Mouse (Mus musculus) kidney, postnatal 14 days (tissue): ENCODE data around the gene Kcnq5.
"Not testable (repeated sequence)": the region's sequence is repeated elsewhere in the genome, so short reads cannot be mapped to it uniquely, and the experiment has no call there.

Source experiments
- DNase-seq: peaks from one replicate; pipeline ENCODE4 v3.0.0; 2022; ENCODE audit warnings: mixed read lengths

Kcnq5 gene

DNA sequence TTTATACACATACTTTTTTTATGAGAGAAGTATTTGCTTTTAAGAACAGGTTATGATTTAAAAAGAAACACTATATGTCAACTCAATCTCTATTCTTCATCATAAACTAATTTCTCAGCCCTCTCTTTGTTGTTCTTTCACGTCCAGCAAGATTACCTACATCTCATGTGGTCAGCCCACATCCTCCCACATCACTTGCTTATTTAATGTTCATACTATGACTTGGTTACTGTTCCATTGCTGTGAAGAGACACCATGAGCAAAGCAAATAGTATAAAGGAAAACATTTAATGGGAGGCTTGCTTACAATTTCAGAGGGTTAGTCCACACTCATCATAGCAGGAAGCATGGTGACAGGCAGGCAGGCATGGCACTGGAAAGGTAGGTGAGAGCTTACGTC is 124.4 kb downstream of the Kcnq5 start:
- no peak for DNase-seq

DNA sequence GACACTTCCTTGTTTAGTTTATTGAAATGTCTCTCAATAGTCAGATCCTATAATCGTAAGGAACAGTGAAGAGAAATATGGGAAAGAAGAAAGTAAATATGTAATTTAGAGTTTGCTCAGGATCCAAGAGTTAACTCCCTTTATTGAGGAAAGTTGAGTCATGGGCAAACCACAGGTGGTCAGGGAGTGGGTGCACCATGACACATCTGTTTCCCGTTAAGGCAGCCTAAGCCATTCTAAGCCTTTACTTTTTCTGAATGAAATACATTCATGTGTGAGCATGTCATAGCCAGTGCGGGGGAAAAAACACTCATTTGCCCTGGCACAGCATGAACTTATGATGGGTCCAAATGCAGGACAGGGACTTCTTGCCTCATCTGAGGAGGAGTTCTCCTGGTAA is 125.4 kb downstream of the Kcnq5 start:
- no peak for DNase-seq

DNA sequence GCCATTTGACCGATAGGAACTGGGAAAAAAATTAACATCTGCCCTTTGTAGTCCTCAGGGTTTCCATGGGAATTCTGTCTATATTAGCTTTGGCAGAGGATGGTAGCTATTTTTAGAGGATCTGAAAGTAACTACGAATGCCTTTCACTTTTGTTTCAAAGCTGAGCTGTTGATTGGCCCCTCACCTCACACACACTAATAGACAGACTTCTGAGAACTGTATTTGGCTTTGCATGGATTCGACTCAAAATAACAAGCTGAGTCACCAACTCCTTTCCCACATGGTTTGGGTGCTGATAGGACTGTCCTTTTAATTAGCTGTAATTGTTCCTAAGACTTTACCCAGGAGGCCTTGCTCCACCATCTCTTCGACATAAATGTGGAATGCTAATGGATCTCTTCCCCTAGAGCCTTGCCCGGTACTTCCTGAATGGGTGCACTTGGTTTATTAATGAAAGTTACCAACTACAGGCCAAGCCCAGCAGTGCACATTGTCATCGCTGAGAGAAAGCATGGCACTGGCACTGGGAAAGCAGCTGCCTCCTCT is 131.8 kb downstream of the Kcnq5 start:
- no peak for DNase-seq

DNA sequence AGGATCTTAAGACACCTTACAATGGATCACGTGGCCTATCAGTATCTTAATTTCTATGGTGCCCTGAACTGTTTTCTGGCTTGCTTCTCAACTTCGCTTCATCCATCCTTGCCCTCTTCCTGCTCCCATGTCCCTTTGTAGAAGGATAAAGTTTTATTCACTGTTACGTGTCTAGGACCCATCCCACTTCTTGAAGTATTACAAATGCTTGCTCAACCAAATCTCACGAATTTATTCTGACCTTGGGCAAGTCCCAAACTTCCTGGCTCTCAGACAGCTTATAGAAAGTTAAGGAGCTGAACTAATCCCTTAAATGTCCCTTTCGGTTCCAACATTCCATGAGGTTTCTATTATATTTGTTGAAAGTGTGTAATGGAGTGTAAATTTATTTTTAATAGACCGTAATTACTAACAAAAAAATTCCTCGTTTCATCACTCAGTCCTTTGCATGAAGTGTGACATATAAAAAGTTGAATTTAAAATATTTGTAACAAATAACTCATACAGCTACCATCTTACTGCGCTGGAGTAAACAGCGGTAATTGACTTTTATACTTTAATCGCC is 141.6 kb downstream of the Kcnq5 start:
- DNase-seq = no peak

DNA sequence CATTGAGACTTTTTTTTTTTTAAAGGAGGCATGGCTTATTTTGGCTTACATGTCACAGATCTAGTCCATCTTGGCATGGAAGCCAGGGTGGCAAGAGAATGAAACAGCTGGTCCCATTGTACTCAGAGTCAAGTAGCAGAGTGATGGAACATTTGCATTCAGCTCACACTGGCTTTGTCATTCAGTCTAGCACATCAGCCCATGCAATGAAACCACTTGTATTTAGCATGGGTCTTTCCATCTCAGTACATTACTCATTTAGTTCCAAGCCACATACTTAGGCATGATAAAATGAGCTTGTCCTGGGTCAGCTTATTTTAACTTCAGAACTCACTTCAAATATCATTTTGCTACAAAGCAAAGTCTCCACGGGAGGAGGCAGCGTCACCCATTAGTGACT is 156.7 kb downstream of the Kcnq5 start:
- DNase-seq = no peak

DNA sequence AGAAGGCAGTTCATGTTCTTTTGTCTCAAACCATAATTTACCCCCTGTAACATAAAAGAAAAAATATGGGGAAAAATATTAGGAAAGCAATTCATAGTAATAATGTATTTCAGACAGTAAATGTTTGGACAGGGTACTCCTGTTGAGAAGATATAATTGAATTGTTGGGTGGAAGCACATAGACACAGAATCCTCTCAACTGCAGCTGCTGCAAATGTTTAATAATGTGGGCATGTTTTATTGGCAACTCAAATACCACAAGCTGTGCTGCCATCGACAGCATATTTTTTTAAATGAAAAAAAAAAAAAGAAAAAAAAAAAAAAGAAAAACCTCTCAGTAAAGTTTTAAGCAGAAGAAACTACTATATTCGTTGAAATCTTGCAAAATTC is 157.3 kb downstream of the Kcnq5 start:
- no peak for DNase-seq

DNA sequence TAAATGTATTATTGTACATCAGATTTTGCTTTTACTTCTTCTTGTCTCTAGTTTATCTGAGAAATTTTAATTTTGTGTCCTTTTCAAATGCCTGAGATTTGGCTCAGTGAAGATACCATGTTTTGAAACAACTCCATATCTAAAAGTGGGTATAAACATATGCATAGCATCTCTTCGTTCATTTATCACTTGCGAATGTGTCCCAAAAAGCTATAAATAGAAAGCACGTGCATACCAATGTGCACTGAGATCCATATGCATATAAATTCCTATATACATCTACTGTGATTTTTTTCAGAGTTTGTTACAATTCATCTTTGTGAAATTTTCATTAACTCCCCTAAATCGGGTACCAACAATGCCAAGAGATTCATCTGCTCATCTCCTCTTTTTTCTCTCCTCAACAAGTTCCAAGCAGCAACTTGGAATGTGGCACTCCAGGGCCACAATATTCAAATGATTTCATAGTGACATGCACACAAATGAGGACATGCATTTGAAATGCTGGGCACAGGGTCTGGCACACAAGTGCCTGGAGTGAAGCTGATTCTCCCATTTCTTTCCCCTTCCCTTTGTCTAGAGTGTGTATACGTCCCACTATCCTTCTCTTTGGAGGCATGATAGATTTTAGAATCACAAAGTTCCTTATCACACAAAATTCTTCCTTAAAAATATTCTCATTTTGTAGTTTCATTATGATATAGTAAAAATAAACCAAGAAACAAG is 157.8 kb downstream of the Kcnq5 start:
- no peak for DNase-seq

DNA sequence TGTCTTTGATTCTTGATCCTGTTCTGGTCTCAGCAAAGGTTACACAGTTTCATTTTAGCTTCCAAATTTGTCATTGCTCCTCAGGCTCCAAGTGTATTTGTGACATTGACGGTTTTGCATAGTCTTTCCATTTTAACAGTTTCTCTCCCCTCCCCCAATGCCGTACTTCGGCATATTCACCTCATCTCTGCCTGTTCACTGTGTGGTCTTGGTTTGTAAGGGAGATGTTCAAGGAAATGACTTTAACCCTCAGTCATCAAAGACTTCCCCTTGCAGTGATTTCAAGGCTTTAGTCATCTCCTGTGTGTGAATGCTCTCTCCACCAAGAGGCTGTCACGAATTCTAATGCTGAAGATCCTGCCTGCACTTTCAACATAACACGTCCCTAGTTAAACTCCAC is 181.0 kb downstream of the Kcnq5 start:
- DNase-seq = no peak

DNA sequence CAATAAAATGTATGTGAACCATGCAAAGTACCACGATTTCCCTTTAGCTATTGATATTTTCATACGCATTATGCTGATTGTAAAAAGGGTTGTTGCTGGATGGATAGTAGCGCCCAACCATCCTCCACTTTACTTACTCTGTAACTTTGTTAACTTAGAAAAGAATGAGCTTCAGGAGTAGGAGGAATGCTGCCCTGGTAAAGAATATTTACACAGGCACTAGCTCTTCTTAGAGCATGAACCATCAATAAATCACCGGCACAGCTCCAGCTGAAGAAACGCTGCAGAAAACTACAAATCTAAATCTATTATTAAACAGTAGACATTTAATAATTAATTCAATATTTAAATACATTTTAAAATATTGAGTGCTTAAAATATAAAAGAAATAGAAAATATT is 184.2 kb downstream of the Kcnq5 start:
- DNase-seq = no peak

DNA sequence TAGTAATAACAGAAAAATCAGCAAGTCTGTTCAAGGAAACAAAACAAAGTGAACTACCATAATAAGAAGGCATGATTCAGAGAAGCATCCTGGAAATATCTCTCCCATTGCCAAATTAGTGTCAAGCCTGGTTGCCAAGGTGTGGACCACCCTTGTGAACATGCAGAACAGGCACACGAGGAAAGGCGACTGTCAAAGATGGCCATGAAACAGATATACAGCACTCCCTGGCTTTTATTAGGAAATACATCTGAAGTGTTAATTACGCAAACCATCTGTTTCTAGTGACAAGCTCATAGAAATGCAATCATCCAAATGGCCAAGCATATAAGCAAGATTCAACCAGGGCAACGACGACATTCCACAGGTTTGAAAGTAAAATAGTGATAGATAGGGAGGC is 187.8 kb downstream of the Kcnq5 start:
- DNase-seq = no peak

DNA sequence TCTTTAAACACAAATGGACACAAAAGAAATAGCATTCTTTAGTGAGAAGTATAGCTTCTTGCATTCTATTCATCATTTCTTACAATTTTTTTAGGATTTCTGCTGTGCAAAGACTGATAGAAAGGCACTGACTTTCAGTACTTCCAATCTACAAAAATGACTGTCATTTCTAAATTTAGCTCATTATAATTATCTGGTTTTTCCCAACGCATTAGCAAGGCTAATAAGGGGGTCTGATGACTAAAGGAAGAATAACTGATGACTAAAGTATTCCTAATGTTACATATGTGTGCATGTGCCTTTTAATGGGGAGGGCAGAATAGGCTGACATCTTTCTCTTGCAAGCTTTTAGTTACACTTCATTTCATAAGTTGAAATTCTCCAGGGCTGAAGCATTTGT is 191.2 kb downstream of the Kcnq5 start:
- no peak for DNase-seq

DNA sequence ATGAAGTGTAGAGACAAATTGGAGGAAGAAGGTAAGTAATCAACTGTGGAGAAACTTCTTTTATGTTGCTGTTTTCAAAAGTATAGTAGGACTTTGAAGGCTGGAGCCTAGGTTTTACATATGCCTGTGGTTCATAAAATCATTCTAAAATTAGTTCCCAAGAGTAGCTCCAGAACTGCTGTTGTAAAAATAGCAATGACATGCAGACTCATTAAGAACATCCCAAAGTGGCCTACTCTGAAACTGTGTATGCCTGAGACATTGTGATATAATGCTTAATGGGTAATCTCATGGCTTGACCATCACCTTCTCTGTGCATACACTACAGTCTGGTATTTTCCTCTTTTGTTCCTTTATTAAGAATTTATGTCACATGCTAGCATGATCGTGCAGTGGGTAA is 212.4 kb downstream of the Kcnq5 start:
- no peak for DNase-seq

DNA sequence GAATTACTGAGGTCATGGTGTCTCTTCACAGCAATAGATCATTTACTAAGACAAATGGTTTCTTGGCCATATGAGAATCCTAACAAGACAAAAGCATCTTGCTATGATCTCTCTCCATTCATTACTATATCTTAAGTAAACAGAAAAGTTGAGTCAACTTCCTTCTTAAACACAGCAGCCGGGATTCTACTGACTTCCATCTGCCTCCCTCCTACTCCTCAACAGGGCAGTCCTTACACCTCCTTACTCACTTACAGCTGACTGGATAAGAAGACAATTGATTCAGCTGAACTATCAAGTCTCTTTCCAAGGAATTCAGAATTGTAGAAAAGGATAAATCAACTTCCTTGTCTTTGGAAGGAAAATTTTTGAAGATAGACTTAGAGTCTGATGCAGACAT is 232.6 kb downstream of the Kcnq5 start:
- no peak for DNase-seq

DNA sequence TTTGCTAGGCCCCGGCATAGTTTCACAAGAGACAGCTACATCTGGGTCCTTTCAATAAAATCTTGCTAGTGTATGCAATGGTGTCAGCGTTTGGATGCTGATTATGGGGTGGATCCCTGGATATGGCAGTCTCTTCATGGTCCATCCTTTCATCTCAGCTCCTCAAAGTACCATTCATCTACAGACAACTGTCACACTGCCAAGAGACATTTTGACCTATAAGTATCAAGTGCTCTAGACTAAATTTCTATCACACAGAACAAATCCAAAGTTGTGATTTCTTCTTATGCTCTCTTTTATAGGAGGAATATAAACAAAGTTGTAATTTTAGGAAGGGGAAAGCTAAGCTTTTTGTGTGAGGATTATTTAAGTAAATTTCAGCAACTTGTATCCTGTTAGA is 238.5 kb downstream of the Kcnq5 start:
- DNase-seq = not testable (repeated sequence)

DNA sequence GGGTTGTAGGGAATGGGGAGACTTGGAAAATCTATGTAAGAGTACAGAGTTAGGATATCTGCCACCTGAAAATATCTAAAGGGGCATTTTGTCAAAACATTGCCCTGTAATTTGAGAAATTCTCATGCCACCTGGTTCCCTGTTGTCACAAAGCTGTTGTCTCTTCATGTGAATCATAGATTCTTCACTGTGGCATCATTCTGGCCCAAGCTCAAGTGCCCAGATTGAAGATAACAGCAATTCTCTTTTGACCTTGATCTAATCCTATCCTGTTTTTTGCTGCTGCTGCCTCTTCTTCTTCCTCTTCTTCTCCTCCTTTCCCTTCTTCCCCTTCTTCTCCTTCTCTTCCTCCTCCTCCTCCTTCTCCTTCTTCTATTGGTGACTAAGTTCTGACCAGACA is 240.5 kb downstream of the Kcnq5 start:
- no peak for DNase-seq

DNA sequence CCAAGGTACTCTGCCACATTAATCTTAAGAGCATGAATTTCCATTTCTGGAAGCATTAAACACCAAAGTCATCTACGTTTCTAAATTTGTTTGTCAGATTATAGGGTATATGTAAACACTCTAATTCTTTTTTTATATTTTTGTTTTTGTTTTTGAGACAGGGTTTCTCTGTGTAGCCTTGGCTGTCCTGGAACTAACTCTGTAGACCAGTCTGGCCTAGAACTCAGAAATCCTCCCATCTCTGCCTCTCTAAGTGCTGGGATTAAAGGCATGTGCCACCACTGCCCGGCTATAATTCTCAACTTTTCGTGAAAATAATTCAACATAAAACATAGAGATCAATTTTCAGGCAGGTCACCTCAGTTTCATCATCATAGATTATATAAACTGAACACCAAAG is 246.9 kb downstream of the Kcnq5 start:
- no peak for DNase-seq

DNA sequence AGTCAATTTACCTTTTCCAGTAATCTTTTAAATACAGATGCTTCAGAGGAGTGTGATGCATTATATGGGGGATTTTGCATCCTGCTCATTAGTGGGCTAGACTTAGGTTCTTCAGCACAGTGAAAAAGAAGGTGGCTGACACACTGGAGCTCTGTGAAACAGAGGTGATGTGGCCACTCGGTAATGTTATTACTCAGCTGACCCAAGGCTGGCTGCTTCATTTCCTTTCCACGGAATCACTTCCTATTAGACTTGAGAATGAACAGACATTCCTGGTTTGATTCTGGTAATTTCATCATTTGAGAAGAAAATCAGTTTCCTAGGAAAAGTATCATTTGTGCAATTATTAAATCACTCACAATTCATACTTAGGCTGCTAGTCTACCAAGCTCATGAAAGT is 249.0 kb downstream of the Kcnq5 start:
- no peak for DNase-seq

DNA sequence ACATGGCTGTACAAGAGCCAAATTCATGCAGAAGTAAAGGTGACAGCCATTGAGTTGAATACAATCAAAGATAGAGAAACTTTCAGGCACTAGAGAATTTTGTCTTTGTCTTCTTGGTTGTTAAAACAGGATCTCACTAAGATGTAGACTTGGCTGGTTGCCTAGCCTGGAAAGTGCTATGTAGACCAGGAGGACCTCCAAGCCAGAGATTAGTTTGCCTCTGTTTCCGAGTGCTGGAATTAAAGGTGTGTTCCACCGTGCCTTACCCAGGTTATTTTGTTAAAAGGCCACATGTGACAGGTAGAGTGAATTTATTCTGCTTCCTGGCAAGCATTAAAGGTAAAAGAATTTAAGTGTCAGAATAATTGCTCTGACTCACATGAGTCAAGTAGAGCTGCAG is 271.3 kb downstream of the Kcnq5 start:
- no peak for DNase-seq

DNA sequence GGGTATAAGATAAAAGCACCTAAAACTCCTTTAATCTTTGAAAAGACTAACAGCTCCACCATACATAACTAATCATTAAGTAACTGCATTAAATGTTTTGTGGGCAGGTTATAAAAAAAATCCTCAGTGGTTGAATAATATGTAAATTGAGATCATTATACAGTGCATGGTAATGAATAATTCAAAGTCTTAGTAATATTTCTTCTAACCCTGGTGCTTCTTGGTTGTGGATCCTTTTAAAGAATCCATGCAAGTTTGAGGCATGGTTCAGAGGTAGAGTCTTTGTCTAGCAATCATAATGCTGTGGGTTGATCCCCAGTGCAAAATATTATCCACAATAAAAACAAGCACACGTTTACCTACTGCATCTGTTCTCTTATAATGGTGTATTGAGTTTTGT is 272.8 kb downstream of the Kcnq5 start:
- no peak for DNase-seq

DNA sequence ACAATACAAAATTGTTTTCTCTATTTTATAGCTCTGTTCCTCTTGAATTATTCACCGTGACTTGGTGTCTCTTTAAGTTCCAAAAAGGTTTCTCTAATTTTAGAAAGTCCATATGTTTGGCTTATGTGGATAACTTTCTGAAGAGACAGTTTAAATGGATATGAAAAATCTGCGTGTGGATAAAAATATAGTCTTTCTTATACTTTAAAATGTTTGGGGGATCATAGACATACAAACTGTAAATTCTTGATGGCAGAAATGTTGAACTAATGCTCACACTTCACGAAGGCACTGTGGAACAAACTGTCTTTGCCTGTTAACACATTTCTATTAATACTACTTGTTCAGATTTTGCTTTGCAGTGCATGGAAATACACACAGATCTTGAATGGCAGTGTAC is 277.3 kb downstream of the Kcnq5 start:
- DNase-seq = no peak

DNA sequence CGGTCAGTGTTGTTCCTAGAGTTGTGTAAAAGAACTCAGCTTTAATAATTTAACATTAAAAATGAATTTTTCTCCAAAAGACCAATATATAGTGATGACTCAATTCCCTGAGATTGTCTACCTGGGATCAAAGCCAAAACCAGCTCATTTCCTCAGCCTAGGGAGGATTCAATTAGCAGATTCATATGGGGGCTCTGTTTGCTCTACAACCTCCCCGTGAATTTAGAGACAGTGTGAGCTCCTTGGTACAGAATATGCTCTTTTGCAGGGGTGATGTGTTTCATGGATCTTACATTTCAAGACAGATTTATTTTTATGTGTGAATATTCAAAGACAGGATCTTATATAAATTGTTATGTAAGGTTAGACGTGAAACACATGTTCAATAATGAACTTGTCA is 284.9 kb downstream of the Kcnq5 start:
- no peak for DNase-seq

DNA sequence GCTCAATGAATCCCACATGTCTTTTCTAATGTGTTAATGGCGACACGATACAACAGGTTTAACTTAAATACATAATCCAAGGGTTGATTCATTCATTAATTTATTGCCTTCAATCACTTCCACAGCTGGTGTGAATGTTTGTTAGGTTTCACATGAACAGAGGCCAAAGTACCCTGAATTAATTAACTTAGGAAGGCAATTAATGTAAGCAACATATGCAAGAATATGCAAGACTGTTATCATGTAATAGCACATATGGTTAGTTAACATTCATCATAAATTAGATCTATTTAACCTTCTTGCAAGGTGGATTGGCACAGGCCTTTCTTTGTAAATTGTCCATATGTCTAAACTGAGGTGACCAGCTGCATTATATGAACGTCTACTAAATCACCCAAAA is 300.9 kb downstream of the Kcnq5 start:
- no peak for DNase-seq

DNA sequence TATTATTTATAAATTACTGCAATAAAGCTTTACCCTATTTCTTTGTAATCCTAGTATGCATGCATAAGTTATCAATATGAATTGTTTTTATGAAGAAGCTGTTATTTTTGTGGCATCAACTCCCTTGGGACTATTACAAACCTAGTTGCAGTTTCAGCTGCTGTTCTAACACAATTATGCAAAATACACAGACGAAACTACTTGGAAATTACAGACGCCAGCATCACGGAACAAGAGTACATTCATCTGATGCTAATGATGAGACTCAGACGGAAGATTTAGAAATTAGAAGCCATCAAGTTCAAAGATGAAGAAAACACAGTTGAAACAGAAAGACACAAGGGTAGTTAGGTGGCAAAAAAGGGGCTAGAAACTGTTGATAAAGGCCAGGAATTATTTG is 310.9 kb downstream of the Kcnq5 start:
- no peak for DNase-seq

DNA sequence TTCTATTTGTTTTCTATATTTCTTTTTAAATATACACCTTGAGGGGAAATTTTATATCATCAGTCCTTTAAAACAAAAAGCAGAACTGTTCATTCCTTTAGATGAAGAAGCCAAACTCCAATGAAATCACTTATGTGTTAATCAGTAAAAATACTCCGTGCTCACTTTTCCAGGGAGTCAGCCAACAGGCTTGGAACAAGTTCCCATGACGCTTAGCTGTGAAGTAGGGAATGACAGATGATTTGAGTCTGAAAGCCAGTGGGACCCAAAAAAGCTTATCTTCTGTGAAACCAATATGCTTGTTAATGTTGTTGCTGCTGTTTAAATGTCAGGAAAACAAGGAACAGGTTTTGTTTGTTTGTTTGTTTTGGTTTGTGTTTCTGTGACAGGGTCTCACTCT is 326.3 kb downstream of the Kcnq5 start:
- no peak for DNase-seq

DNA sequence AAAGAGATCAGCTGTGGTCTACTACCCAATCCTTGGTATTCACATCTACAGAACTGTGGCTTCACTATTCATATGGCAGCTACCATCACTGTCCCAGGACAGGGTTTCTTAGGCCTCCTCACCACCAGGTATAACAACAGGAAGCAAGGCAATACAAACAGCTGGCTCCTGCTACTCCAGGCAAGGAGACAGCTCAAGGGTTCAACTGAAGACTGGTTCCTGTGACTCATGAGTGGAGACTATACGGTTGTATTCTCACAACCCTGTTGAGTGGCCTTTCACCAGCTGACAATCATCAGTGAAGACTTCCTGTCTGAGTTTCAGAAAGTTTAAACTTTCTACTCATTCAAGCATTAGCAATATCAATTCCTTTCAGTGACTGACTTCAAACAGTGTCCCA is 327.7 kb downstream of the Kcnq5 start:
- no peak for DNase-seq
